Mouse (Mus musculus) urinary bladder, postnatal 0 days (tissue): ENCODE data around the gene Hist1h4f. TPM values are rescaled to one million over a fixed set of nuclear protein-coding genes. Genes with fewer than 3 reads are reported as not detected.

Experiments
- polyA plus RNA-seq: library from polyadenylated mRNA; unstranded; fragments of >200 nt; fragmentation: Nextera tagmentation; extraction: Ambion mirVana; gene quantifications from 2 replicates; pipeline ENCODE4 v1.2.1, GENCODE M21; 2015

Hist1h4f gene
- polyA plus RNA-seq, result not detected in 2 replicates

GRCm38 (mm10) chr13:23551146-23551834, at the start of gene Hist1h4f:
Hist1h4f (minus strand) TSS chr13:23551648.

GRCm38 (mm10) chr13:23581408-23582218, 30.2 kb upstream of the Hist1h4f start, which contains the start of gene Hist1h4d:
Hist1h4d (plus strand) TSS chr13:23581598.

GRCm38 (mm10) chr13:23575271-23575851, 23.9 kb upstream of the Hist1h4f start, which contains the start of gene Hist1h3d:
Hist1h3d (plus strand) TSS chr13:23575763.

GRCm38 (mm10) chr13:23573898-23574524, 22.6 kb upstream of the Hist1h4f start, which contains the start of the genes Hist1h2bf and Hist1h2ad:
Hist1h2bf (minus strand) TSS chr13:23574196.
Hist1h2ad (plus strand) TSS chr13:23574381.

GRCm38 (mm10) chr13:23571022-23571503, 19.6 kb upstream of the Hist1h4f start, which contains the start of the genes Hist1h2ae and Hist1h2bg:
Hist1h2ae (minus strand) TSS chr13:23571220.
Hist1h2bg (plus strand) TSS chr13:23571396.

GRCm38 (mm10) chr13:23561883-23562659, 10.6 kb upstream of the Hist1h4f start, which contains the start of gene Hist1h3e:
Hist1h3e (minus strand) TSS chr13:23562369.

GRCm38 (mm10) chr13:23552962-23553361, 1.5 kb upstream of the Hist1h4f start, which contains the start of gene Hist1h1d:
Hist1h1d (plus strand) TSS chr13:23553262.

DNA sequence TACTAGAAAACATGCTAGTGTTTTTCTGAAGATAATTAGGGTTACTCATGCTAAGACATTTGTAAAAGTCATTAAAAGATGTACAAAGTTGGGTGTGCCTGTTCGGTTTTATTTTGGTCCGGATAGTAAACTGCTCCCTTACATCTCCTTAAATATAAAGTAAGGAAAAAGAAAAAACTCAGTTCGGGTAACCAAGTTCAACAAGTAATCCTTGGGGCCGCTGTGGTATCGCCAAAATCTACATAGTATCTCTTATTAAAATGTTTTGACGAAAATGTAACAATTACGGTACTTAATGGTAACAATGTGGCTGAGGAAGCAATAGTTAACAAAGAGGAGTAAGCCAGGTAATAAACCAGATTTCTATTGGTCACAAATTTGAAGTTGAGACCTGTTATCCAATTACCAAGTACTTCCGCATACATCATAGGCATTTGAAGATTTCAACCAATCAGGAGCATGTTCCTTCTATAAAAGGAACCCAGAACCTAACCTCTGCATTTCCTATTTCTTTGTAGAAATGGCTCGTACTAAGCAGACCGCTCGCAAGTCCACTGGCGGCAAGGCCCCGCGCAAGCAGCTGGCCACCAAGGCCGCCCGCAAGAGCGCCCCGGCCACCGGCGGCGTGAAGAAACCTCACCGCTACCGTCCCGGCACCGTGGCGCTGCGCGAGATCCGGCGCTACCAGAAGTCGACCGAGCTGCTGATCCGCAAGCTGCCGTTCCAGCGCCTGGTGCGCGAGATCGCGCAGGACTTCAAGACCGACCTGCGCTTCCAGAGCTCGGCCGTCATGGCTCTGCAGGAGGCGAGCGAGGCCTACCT, 7.3 kb downstream of the Hist1h4f start, which contains the start of gene Hist1h3f:
Hist1h3f (plus strand) TSS at position 88 of the 822 bp plus-strand sequence.

GRCm38 (mm10) chr13:23542999-23543607, 8.3 kb downstream of the Hist1h4f start, which contains the start of gene Hist1h2bh:
Hist1h2bh (minus strand) TSS chr13:23543392.

GRCm38 (mm10) chr13:23535137-23536075, 16.0 kb downstream of the Hist1h4f start, which contains the start of gene Hist1h3g:
Hist1h3g (plus strand) TSS chr13:23535422.

GRCm38 (mm10) chr13:23533560-23534367, 17.7 kb downstream of the Hist1h4f start, which contains the start of gene Hist1h2af:
Hist1h2af (plus strand) TSS chr13:23533906.

DNA sequence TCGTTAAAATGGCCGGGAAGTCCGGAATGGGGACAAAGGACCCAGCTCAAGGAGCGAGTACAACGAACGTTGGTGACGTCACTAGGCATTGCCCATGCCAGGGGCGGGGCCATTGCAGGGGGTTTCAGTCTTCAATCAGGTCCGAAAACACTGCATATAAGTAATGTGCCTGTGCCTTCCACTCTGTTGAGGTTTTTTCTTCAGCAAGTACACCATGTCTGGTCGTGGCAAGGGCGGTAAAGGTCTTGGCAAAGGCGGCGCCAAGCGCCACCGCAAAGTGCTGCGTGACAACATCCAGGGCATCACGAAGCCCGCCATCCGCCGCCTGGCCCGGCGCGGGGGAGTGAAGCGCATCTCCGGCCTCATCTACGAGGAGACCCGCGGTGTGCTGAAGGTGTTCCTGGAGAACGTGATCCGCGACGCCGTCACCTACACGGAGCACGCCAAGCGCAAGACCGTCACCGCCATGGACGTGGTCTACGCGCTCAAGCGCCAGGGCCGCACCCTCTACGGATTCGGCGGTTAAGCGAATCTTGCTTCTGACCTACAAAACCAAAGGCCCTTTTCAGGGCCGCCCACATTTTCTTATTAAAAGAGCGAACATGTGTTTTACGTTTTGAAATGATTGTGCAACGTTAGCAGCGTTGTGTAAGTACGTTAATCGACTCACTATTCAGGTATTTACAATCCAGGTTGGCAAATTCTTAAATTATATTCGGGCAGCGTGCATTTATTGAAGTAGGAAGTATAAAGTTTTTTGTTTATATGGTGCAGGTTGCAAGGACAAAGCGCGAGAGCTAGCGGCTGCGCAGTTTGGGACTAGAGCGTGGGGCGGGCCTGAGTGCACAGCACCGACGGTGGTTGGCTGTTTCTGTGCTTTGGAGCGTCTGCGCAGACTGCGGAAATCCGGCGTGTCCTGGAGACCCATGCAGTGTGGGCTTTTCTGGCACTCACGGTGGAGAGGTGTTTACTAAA, 20.3 kb downstream of the Hist1h4f start, which contains the start of gene Hist1h4h:
Hist1h4h (plus strand) TSS at position 150 of the 975 bp plus-strand sequence.

